ENCODE assay signal across 22 mouse cellular contexts in the genomic region with DNA sequence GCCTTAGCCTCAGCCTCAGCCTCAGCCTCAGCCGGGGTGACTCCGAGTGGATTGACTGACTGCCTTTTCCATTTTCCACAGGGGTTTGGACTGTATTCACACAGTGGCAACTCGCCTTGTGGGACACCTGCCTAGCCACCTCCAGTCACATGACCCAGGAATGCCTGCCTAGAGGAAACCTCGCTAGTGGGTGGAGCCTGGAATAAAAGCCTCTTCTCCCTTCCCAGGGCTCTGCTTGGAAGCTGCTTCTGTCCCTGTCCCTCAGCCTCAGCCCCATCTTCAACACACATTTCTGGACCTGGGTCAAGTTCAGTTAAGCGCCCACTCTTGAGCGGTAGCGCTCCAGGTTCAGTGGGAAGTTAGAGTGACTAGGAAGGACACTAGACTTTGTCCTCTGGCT.
DNase-seq lines count a peak whose midpoint lies in the region; ATAC-seq and TF ChIP-seq lines count a peak whose summit lies in the region.
"Had no signal": no experiment of that assay in that cellular context is flagged by ENCODE, and none has a peak within 500 bp of the region (broad histone marks: within the 10 kb centered on the region; RNA-seq: fewer than 3 reads in every experiment).

No protein-coding gene starts in this region.

- whole genome bisulfite sequencing in intestine, embryonic 15.5 days: 79% methylated on average over 7 of the region's 7 CpGs
- WGBS in intestine, postnatal 0 days: 72% methylated on average over 7 of the region's 7 CpGs
- 77% methylated on average over 7 of the region's 7 CpGs for WGBS in midbrain, embryonic 11.5 days
- WGBS in midbrain, embryonic 16.5 days: 77% methylated on average over 7 of the region's 7 CpGs

- no peak overlapping the region for H3K4me2 ChIP-seq in intestine, embryonic 15.5 days (replicated peaks)
- H3K4me2 ChIP-seq in intestine, postnatal 0 days (replicated peaks; ENCODE audit: low read depth): no peak overlapping the region
- H3K4me2 ChIP-seq in midbrain, embryonic 11.5 days: no peak overlapping the region
- no peak overlapping the region for H3K4me2 ChIP-seq in midbrain, embryonic 16.5 days (ENCODE audit: low read length)
- H3K4me2 ChIP-seq: embryonic facial prominence, embryonic 12.5 days; forebrain, embryonic 13.5 days; forebrain, embryonic 15.5 days had no signal

- TF ChIP-seq CTCF in intestine, postnatal 0 days (IDR thresholded peaks at IDR 0.05; ENCODE audit: low read depth): no peak
- TF ChIP-seq CTCF in gastrocnemius, adult 2 months (IDR thresholded peaks at IDR 0.05): no peak

- no peak overlapping the region for H3K27ac ChIP-seq in intestine, embryonic 15.5 days
- H3K27ac ChIP-seq in intestine, postnatal 0 days (ENCODE audit: low read depth, low read length): no peak overlapping the region
- H3K27ac ChIP-seq in midbrain, embryonic 11.5 days (ENCODE audit: low read depth, low read length): no peak overlapping the region
- no peak overlapping the region for H3K27ac ChIP-seq in midbrain, embryonic 16.5 days (ENCODE audit: low read length)
- H3K27ac ChIP-seq in ES-E14 (ENCODE audit: insufficient read depth, low read depth, low read length, poor library complexity, severe bottlenecking): no peak overlapping the region
- no peak overlapping the region for H3K27ac ChIP-seq in gastrocnemius, adult 2 months
- H3K27ac ChIP-seq: embryonic facial prominence, embryonic 10.5 days; embryonic facial prominence, embryonic 12.5 days; forebrain, embryonic 13.5 days; forebrain, embryonic 15.5 days had no signal

- in situ Hi-C loops in ES-E14 (cut with MboI; ENCODE audit: low sequenced_read_pairs in 2 of 2, unreplicated experiment in 2 of 2): no loop called here

- no peaks in the 10 kb centered on the region for H3K27me3 ChIP-seq in intestine, embryonic 15.5 days (replicated peaks)
- H3K27me3 ChIP-seq in intestine, postnatal 0 days (replicated peaks; ENCODE audit: control insufficient read depth, insufficient read depth, low read length): no peaks in the 10 kb centered on the region
- no peaks in the 10 kb centered on the region for H3K27me3 ChIP-seq in midbrain, embryonic 11.5 days (ENCODE audit: control insufficient read depth, insufficient read depth, low read length)
- H3K27me3 ChIP-seq in midbrain, embryonic 16.5 days (ENCODE audit: control insufficient read depth, insufficient read depth, low read depth, low read length): no peaks in the 10 kb centered on the region
- H3K27me3 ChIP-seq: forebrain, embryonic 13.5 days; forebrain, embryonic 15.5 days had no signal

- 0 out of 2 replicates have a peak, but pooled peaks have one; percentile 5 for ATAC-seq in intestine, embryonic 15.5 days
- ATAC-seq in intestine, postnatal 0 days: no peak
- ATAC-seq in midbrain, embryonic 11.5 days (ENCODE audit: low FRiP score): no peak
- no peak for ATAC-seq in midbrain, embryonic 16.5 days
- ATAC-seq: forebrain, embryonic 13.5 days; forebrain, embryonic 15.5 days; forebrain, postnatal 0 days had no signal

- intact Hi-C loops in gastrocnemius, adult 2 months (cut with DNase I): no loop called here

- H3K9me3 ChIP-seq in intestine, embryonic 15.5 days: no peaks in the 10 kb centered on the region
- no peaks in the 10 kb centered on the region for H3K9me3 ChIP-seq in intestine, postnatal 0 days (ENCODE audit: control insufficient read depth)
- no peaks in the 10 kb centered on the region for H3K9me3 ChIP-seq in midbrain, embryonic 11.5 days (ENCODE audit: control insufficient read depth, low read length)
- H3K9me3 ChIP-seq in midbrain, embryonic 16.5 days (replicated peaks; ENCODE audit: control insufficient read depth, low read length, poor library complexity, severe bottlenecking): no peaks in the 10 kb centered on the region
- H3K9me3 ChIP-seq in ES-E14 (ENCODE audit: control insufficient read depth, insufficient read depth, low read depth, low read length): no peaks in the 10 kb centered on the region
- H3K9me3 ChIP-seq: embryonic facial prominence, embryonic 10.5 days; embryonic facial prominence, embryonic 12.5 days; forebrain, embryonic 13.5 days; forebrain, embryonic 15.5 days had no signal

- H3K9ac ChIP-seq in intestine, embryonic 15.5 days: no peak overlapping the region
- H3K9ac ChIP-seq in intestine, postnatal 0 days (ENCODE audit: low read depth, low read length): no peak overlapping the region
- H3K9ac ChIP-seq in midbrain, embryonic 11.5 days (ENCODE audit: low read length): no peak overlapping the region
- no peak overlapping the region for H3K9ac ChIP-seq in midbrain, embryonic 16.5 days (ENCODE audit: low read depth, low read length)
- H3K9ac ChIP-seq in ES-E14 (ENCODE audit: insufficient read depth, low read depth, low read length, poor library complexity, severe bottlenecking): no peak overlapping the region
- H3K9ac ChIP-seq: embryonic facial prominence, embryonic 12.5 days; forebrain, embryonic 13.5 days; forebrain, embryonic 15.5 days; forebrain, postnatal 0 days had no signal

- 0 out of 2 replicates have a peak, but pooled peaks cover 10% of the 10 kb centered on the region for H3K4me1 ChIP-seq in intestine, embryonic 15.5 days (replicated peaks)
- no peaks in the 10 kb centered on the region for H3K4me1 ChIP-seq in intestine, postnatal 0 days (replicated peaks; ENCODE audit: control insufficient read depth, insufficient read depth, low read length)
- H3K4me1 ChIP-seq in midbrain, embryonic 11.5 days (ENCODE audit: control insufficient read depth, insufficient read depth, low read length): no peaks in the 10 kb centered on the region
- H3K4me1 ChIP-seq in midbrain, embryonic 16.5 days (ENCODE audit: control insufficient read depth, insufficient read depth, low read length): no peaks in the 10 kb centered on the region
- peaks cover 0 to 9% of the 10 kb centered on the region in 2 experiments; a peak in 2 of 4 replicates for H3K4me1 ChIP-seq in ES-E14 (ENCODE audit: control insufficient read depth in 2 of 2, insufficient read depth in 2 of 2, low read length in 2 of 2, poor library complexity in 1 of 2)
- H3K4me1 ChIP-seq: embryonic facial prominence, embryonic 12.5 days had no signal

- H3K4me3 ChIP-seq in intestine, embryonic 15.5 days (replicated peaks): no peak overlapping the region
- no peak overlapping the region for H3K4me3 ChIP-seq in intestine, postnatal 0 days (ENCODE audit: low read depth, low read length)
- H3K4me3 ChIP-seq in midbrain, embryonic 11.5 days (ENCODE audit: low read depth, low read length): no peak overlapping the region
- no peak overlapping the region for H3K4me3 ChIP-seq in midbrain, embryonic 16.5 days (ENCODE audit: low read depth, low read length)
- H3K4me3 ChIP-seq in ES-E14 (ENCODE audit: insufficient read depth in 1 of 2, low read depth in 1 of 2, low read length in 2 of 2, poor library complexity in 1 of 2, severe bottlenecking in 1 of 2): no peak overlapping the region
- no peak overlapping the region for H3K4me3 ChIP-seq in gastrocnemius, adult 2 months
- H3K4me3 ChIP-seq: embryonic facial prominence, embryonic 10.5 days; embryonic facial prominence, embryonic 12.5 days; forebrain, embryonic 13.5 days; forebrain, embryonic 15.5 days had no signal

- DNase-seq in midbrain, embryonic 11.5 days (ENCODE audit: low spot score, missing footprints): peak; percentile 76
- peak; percentile 30 for DNase-seq in ES-E14 (ENCODE audit: low read depth, low spot score)
- DNase-seq in ZHBTc4 (ENCODE audit: low read depth, low spot score): peak; percentile 61
- no peak for DNase-seq in gastrocnemius, adult 2 months
- DNase-seq in frontal cortex, adult 2 months (ENCODE audit: extremely low spot score in 1 of 2, low spot score in 1 of 2): no peak
- DNase-seq: adrenal gland, adult 2 months; adrenal gland, postnatal 10 days; adrenal gland, postnatal 25 days; cerebellum, adult 11 months; cerebellum, adult 18-20 months; cerebellum, adult 8-10 months; cerebellum, adult 9-11 months; cerebellum, postnatal 14 days; cerebellum, postnatal 36 days; forebrain, postnatal 0 days had no signal

- no peaks in the 10 kb centered on the region for H3K36me3 ChIP-seq in intestine, embryonic 15.5 days
- no peaks in the 10 kb centered on the region for H3K36me3 ChIP-seq in intestine, postnatal 0 days (ENCODE audit: control insufficient read depth, insufficient read depth)
- no peaks in the 10 kb centered on the region for H3K36me3 ChIP-seq in midbrain, embryonic 11.5 days (ENCODE audit: control insufficient read depth, insufficient read depth, low read length)
- no peaks in the 10 kb centered on the region for H3K36me3 ChIP-seq in midbrain, embryonic 16.5 days (ENCODE audit: control insufficient read depth, insufficient read depth, low read length)
- H3K36me3 ChIP-seq in ES-E14 (ENCODE audit: control insufficient read depth, insufficient read depth, low read length, poor library complexity, severe bottlenecking): no peaks in the 10 kb centered on the region
- H3K36me3 ChIP-seq: embryonic facial prominence, embryonic 10.5 days; embryonic facial prominence, embryonic 12.5 days; forebrain, embryonic 15.5 days had no signal

TF ChIP-seq in ES-E14, 5 proteins besides CTCF, POLR2A, EP300 and RAD21:
- TF ChIP-seq CHD2 (IDR thresholded peaks at IDR 0.05; ENCODE audit: low read depth, low read length): no peak
- TF ChIP-seq HCFC1 (IDR thresholded peaks at IDR 0.05; ENCODE audit: borderline replicate concordance, insufficient read depth, low read length): no peak
- no peak for TF ChIP-seq ZC3H11A (IDR thresholded peaks at IDR 0.05; ENCODE audit: borderline replicate concordance, low read depth, low read length)
- TF ChIP-seq MAFK (IDR thresholded peaks at IDR 0.05; ENCODE audit: insufficient read depth, low read depth, low read length): no peak
- TF ChIP-seq ZNF384 (IDR thresholded peaks at IDR 0.05; ENCODE audit: low read depth, low read length): no peak

Comparison
In these comparisons a context has a peak if more than half of its experiments do, and no peak if none do; other contexts are left out.
1. DNase-seq: peak in midbrain, embryonic 11.5 days (single experiment), ES-E14 (single experiment) and ZHBTc4 (single experiment); none in gastrocnemius, adult 2 months (single experiment) and frontal cortex, adult 2 months (0 of 2).